Mouse (Mus musculus): ENCODE data around the gene Bloc1s4.

- TF ChIP-seq CTCF (IDR thresholded peaks at IDR 0.05) (no peak), EP300 (IDR thresholded peaks at IDR 0.05; ENCODE audit: insufficient read depth, low read depth, low read length) (no peak)
Observed at GRCm38 (mm10) chr5:36727776-36728175, 20.7 kb downstream of the Bloc1s4 start.

Measured in heart, adult 2 months (tissue).